In genomic region chr16:97002189-97002588, GRCm38 (mm10) we compare ENCODE assay signal across 11 mouse cellular contexts.
DNase-seq lines count a peak whose midpoint lies in the region; ATAC-seq lines count a peak whose summit lies in the region.
"Had no signal": no experiment of that assay in that cellular context is flagged by ENCODE, and none has a peak within 500 bp of the region (broad histone marks: within the 10 kb centered on the region; RNA-seq: fewer than 3 reads in every experiment).

No protein-coding gene starts in this region.

- H3K9ac ChIP-seq in forebrain, embryonic 14.5 days (ENCODE audit: low read length): 0 out of 2 replicates have a peak overlapping the region, but pooled peaks have one; percentile 25
- H3K9ac ChIP-seq in kidney, embryonic 16.5 days (replicated peaks; ENCODE audit: low read length): no peak overlapping the region
- H3K9ac ChIP-seq: lung, embryonic 15.5 days had no signal

- no peak overlapping the region for H3K4me3 ChIP-seq in forebrain, embryonic 14.5 days (ENCODE audit: low read depth, low read length)
- no peak overlapping the region for H3K4me3 ChIP-seq in kidney, embryonic 16.5 days (ENCODE audit: low read length)
- H3K4me3 ChIP-seq: lung, embryonic 15.5 days had no signal

- no peaks in the 10 kb centered on the region for H3K27me3 ChIP-seq in forebrain, embryonic 14.5 days (replicated peaks; ENCODE audit: control insufficient read depth, insufficient read depth, low read length)
- H3K27me3 ChIP-seq in kidney, embryonic 16.5 days (ENCODE audit: insufficient read depth, low read length): no peaks in the 10 kb centered on the region
- H3K27me3 ChIP-seq: lung, embryonic 15.5 days had no signal

- peak; percentile 86 for ATAC-seq in forebrain, embryonic 14.5 days
- ATAC-seq in kidney, embryonic 16.5 days (ENCODE audit: low FRiP score, low TSS enrichment): no peak

- H3K4me1 ChIP-seq in forebrain, embryonic 14.5 days (ENCODE audit: control insufficient read depth, insufficient read depth, low read length): peaks cover 29% of the 10 kb centered on the region
- no peaks in the 10 kb centered on the region for H3K4me1 ChIP-seq in kidney, embryonic 16.5 days (ENCODE audit: insufficient read depth, low read length)
- H3K4me1 ChIP-seq: lung, embryonic 15.5 days had no signal

- H3K9me3 ChIP-seq in forebrain, embryonic 14.5 days (replicated peaks; ENCODE audit: control insufficient read depth, low read length): no peaks in the 10 kb centered on the region
- H3K9me3 ChIP-seq in kidney, embryonic 16.5 days (ENCODE audit: low read length): no peaks in the 10 kb centered on the region
- H3K9me3 ChIP-seq: lung, embryonic 15.5 days had no signal

- H3K27ac ChIP-seq in forebrain, embryonic 14.5 days (ENCODE audit: low read depth, low read length): peak overlapping the region; percentile 86
- no peak overlapping the region for H3K27ac ChIP-seq in kidney, embryonic 16.5 days (ENCODE audit: low read length)
- H3K27ac ChIP-seq: lung, embryonic 15.5 days had no signal

- no peak overlapping the region for H3K4me2 ChIP-seq in forebrain, embryonic 14.5 days (ENCODE audit: low read length)
- H3K4me2 ChIP-seq in kidney, embryonic 16.5 days (replicated peaks; ENCODE audit: low read depth, low read length): no peak overlapping the region
- H3K4me2 ChIP-seq: lung, embryonic 15.5 days had no signal

- no peaks in the 10 kb centered on the region for H3K36me3 ChIP-seq in forebrain, embryonic 14.5 days (ENCODE audit: control insufficient read depth, insufficient read depth, low read length)
- H3K36me3 ChIP-seq in kidney, embryonic 16.5 days (ENCODE audit: insufficient read depth, low read length): no peaks in the 10 kb centered on the region
- H3K36me3 ChIP-seq: lung, embryonic 15.5 days had no signal

- peak; percentile 82 for DNase-seq in forebrain, embryonic 14.5 days (ENCODE audit: low spot score)
- DNase-seq in frontal cortex, adult 2 months (ENCODE audit: extremely low spot score in 1 of 2, low spot score in 1 of 2): peak; percentile 72 to 85
- peak; percentile 62 for DNase-seq in layer of hippocampus, adult 9-10 months (ENCODE audit: low spot score)
- peak; percentile 41 for DNase-seq in left cerebral cortex, postnatal 4 days
- no peak for DNase-seq in adipocyte (ENCODE audit: low spot score)
- no peak for DNase-seq in cerebellum, adult 8-10 months
- DNase-seq in liver: no peak
- DNase-seq: heart, postnatal 4 days; thymus, postnatal 25 days had no signal

- WGBS in forebrain, embryonic 14.5 days: 36% methylated on average over 3 of the region's 3 CpGs
- WGBS in kidney, embryonic 16.5 days: 56% methylated on average over 3 of the region's 3 CpGs

- intact Hi-C loops in left cerebral cortex, postnatal 4 days (cut with DNase I): no loop called here

Comparison
In these comparisons a context has a peak if more than half of its experiments do, and no peak if none do; other contexts are left out.
1. DNase-seq: peak in forebrain, embryonic 14.5 days (single experiment), frontal cortex, adult 2 months (2 of 2), layer of hippocampus, adult 9-10 months (single experiment) and left cerebral cortex, postnatal 4 days (single experiment); none in adipocyte (single experiment), cerebellum, adult 8-10 months (single experiment) and liver (single experiment).